Mouse (Mus musculus): Measurements from ENCODE around the gene Cxcl10. TPM values are rescaled to one million over a fixed set of nuclear protein-coding genes. Genes with fewer than 3 reads are reported as not detected.

Cxcl10 gene
- polyA plus RNA-seq, 1 experiment from 2014 or later = 0.74 TPM

DNA sequence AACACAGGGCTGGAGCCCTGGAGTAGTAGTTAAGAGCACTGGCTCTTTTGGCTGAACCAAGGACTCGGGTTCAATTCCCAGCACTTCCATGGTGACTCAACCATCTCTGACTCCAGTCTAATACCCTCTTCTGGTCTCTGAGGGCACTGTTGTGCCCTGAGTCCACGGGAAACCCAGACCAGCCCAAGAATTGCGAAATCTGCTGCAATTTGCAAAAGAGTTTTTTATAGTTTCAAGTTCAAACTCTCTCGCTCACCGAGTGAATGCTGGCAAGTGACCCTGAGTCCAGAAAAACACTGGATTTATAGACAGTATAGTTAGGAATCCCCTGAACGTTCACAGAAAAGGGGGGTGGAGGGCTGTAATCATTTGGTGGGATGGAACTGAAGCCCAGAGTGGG lies 21.7 kb upstream of the Cxcl10 start:
- Histone ChIP-seq H3K36me3 (ENCODE audit: control insufficient read depth, insufficient read depth, low read length) (no peaks in the 10 kb centered on the region), H3K9me3 (ENCODE audit: control insufficient read depth, low read length) (no peaks in the 10 kb centered on the region), H3K27me3 (ENCODE audit: control insufficient read depth, insufficient read depth, low read length) (no peaks in the 10 kb centered on the region), H3K4me1 (ENCODE audit: control insufficient read depth in 2 of 2, insufficient read depth in 2 of 2, low read length in 2 of 2) (peaks cover 5% of the 10 kb centered on the region in 2 experiments; a peak in 2 of 4 replicates), H3K4me3 (ENCODE audit: control insufficient read depth in 1 of 2, insufficient read depth in 1 of 2, low read depth in 1 of 2, low read length in 2 of 2) (no peak overlapping the region), H3K9ac (ENCODE audit: low read length) (no peak overlapping the region), H3K4me2 (ENCODE audit: low read length) (no peak overlapping the region), H3K27ac (replicated peaks in 1 of 2; ENCODE audit: control insufficient read depth in 1 of 2, insufficient read depth in 1 of 2, low read depth in 2 of 2, low read length in 2 of 2) (no peak overlapping the region)
- 84% methylated on average over 6 of the region's 6 CpGs for WGBS
- no peak for ATAC-seq (ENCODE audit: insufficient number of reproducible peaks, insufficient read depth, low FRiP score, low read depth)

DNA sequence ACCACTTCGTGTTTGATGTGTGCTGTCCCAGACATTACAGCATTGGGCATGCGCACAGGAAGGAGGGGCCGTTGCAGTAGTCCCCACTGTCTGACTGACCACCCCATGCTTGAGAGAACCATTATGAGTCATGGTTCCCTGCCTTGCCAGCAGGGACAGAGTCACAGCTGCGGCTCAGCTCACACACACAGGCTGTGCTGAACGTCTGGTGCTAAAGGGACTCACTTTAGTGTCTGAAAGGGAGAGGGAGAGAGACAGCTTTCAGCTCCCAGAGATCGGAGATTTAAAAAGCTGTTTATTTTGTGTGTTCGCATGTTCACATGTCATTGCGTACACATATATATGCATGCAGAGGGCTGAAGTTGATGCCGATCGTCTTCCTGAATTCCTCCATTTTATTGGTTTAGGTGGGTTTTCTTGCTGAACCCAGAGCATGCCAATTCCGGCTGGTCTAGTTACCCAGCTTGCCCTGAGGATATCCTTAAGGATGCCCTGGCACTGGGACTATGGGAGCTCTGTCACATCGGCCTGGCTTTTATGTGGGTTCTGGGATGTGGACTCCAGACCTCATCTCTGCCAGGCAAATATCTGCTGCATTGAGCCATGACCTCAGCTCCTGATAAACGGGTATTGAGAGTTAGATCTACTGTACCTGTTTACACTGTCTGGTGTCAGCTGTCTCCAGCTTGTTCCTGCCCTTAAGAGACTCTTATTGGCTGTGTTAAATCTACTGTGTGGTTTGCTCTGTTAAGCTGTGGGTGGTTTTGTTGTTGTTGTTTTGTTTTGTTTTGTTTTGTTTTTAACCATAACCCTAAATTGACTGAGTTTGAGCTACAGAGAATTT lies 20.7 kb upstream of the Cxcl10 start:
- no peak overlapping the region for H3K4me2 ChIP-seq (ENCODE audit: low read length)
- no peak overlapping the region for H3K4me3 ChIP-seq (ENCODE audit: control insufficient read depth in 1 of 2, insufficient read depth in 1 of 2, low read depth in 1 of 2, low read length in 2 of 2)
- H3K27me3 ChIP-seq (ENCODE audit: control insufficient read depth, insufficient read depth, low read length) = no peaks in the 10 kb centered on the region
- no peak overlapping the region for H3K27ac ChIP-seq (replicated peaks in 1 of 2; ENCODE audit: control insufficient read depth in 1 of 2, insufficient read depth in 1 of 2, low read depth in 2 of 2, low read length in 2 of 2)
- ATAC-seq (ENCODE audit: insufficient number of reproducible peaks, insufficient read depth, low FRiP score, low read depth) = peak; percentile 47; the same call in 1 of the 2 replicates
- H3K9ac ChIP-seq (ENCODE audit: low read length) = no peak overlapping the region
- no peaks in the 10 kb centered on the region for H3K9me3 ChIP-seq (ENCODE audit: control insufficient read depth, low read length)
- H3K4me1 ChIP-seq (ENCODE audit: control insufficient read depth in 2 of 2, insufficient read depth in 2 of 2, low read length in 2 of 2) = peaks cover 5% of the 10 kb centered on the region in 2 experiments; a peak in 2 of 4 replicates
- WGBS = 60% methylated on average over 13 of the region's 13 CpGs
- no peaks in the 10 kb centered on the region for H3K36me3 ChIP-seq (ENCODE audit: control insufficient read depth, insufficient read depth, low read length)

DNA sequence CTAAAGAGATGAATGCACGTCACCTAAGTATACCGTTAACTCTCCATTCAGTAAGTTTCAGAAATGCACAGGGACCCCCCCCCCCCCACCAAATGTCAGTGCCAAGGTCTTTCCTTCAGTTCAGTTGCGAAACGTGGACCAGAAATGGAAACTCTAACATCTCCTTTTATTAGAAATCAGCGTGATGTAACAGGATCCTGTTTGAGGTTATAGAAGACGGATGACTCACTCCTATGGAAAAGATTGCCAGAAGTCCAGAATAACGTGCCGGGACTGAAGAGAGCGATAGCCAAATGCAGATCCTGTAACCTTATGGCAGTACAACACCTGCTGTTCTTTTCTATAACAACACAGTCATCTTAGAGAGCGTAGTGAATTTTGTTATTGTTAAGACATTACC lies 19.7 kb upstream of the Cxcl10 start:
- peaks cover 5% of the 10 kb centered on the region in 2 experiments; a peak in 2 of 4 replicates for H3K4me1 ChIP-seq (ENCODE audit: control insufficient read depth in 2 of 2, insufficient read depth in 2 of 2, low read length in 2 of 2)
- H3K9me3 ChIP-seq (ENCODE audit: control insufficient read depth, low read length) = no peaks in the 10 kb centered on the region
- no peak overlapping the region for H3K4me2 ChIP-seq (ENCODE audit: low read length)
- no peaks in the 10 kb centered on the region for H3K36me3 ChIP-seq (ENCODE audit: control insufficient read depth, insufficient read depth, low read length)
- peak overlapping the region in 1 of 2 experiments; percentile 61; a peak in 2 of 4 replicates for H3K27ac ChIP-seq (replicated peaks in 1 of 2; ENCODE audit: control insufficient read depth in 1 of 2, insufficient read depth in 1 of 2, low read depth in 2 of 2, low read length in 2 of 2)
- H3K27me3 ChIP-seq (ENCODE audit: control insufficient read depth, insufficient read depth, low read length) = no peaks in the 10 kb centered on the region
- H3K9ac ChIP-seq (ENCODE audit: low read length) = no peak overlapping the region
- H3K4me3 ChIP-seq (ENCODE audit: control insufficient read depth in 1 of 2, insufficient read depth in 1 of 2, low read depth in 1 of 2, low read length in 2 of 2) = no peak overlapping the region
- no peak for ATAC-seq (ENCODE audit: insufficient number of reproducible peaks, insufficient read depth, low FRiP score, low read depth)
- WGBS = 51% methylated on average over 10 of the region's 10 CpGs

DNA sequence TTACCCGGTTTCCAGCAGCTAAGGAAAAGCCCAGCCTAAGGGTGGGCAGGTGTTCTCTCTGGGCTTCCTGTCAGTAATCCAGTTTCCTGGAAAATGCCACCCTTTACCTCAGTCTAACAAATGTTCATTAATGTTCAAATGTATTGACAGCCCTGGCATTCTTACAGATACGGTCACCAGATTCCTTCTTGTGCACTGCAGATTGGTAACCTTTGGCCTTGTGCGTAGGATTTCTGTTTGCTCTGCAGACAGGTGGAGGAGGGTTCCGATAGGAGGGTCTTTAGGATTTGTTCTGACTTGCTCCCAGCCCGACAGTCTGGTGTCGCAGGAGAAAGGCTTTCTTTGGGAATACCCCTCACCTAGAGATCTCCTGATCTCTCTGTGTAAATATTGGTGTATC lies 17.9 kb upstream of the Cxcl10 start:
- WGBS = 67% methylated on average over 6 of the region's 6 CpGs
- Histone ChIP-seq H3K4me1 (ENCODE audit: control insufficient read depth in 2 of 2, insufficient read depth in 2 of 2, low read length in 2 of 2) (peaks cover 0 to 5% of the 10 kb centered on the region in 2 experiments; a peak in 2 of 4 replicates), H3K4me2 (ENCODE audit: low read length) (no peak overlapping the region), H3K9me3 (ENCODE audit: control insufficient read depth, low read length) (no peaks in the 10 kb centered on the region), H3K27ac (replicated peaks in 1 of 2; ENCODE audit: control insufficient read depth in 1 of 2, insufficient read depth in 1 of 2, low read depth in 2 of 2, low read length in 2 of 2) (no peak overlapping the region), H3K4me3 (ENCODE audit: control insufficient read depth in 1 of 2, insufficient read depth in 1 of 2, low read depth in 1 of 2, low read length in 2 of 2) (no peak overlapping the region), H3K27me3 (ENCODE audit: control insufficient read depth, insufficient read depth, low read length) (no peaks in the 10 kb centered on the region), H3K36me3 (ENCODE audit: control insufficient read depth, insufficient read depth, low read length) (no peaks in the 10 kb centered on the region), H3K9ac (ENCODE audit: low read length) (no peak overlapping the region)
- no peak for ATAC-seq (ENCODE audit: insufficient number of reproducible peaks, insufficient read depth, low FRiP score, low read depth)

DNA sequence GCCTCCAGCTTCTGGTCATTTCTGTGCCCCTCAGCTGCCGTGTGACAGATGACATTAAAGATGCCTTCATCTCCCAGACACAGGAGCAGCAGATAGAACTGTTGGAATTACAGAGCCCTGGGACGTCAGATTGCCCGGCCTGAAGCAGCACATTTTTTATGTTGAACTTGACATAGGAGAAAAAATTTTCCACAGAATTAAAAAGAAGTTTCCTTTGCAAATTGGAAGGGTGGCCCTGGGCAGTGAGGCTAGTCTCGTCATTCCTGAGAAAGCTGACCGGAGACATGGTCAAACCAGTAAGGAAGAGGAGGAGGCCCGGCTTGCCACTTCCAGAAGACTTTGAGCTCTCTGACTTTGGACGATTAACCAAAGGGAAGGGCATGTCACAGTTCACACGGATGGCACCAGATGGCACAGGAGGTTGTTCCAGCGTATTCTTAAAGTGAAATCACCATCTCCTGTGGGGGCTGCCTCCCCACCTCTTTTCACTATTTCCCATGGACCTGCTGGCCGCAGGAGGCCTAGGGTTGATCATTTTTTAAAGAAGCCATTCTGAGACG lies 16.5 kb upstream of the Cxcl10 start:
- H3K9me3 ChIP-seq (ENCODE audit: control insufficient read depth, low read length) = no peaks in the 10 kb centered on the region
- no peak overlapping the region for H3K9ac ChIP-seq (ENCODE audit: low read length)
- WGBS = 75% methylated on average over 11 of the region's 11 CpGs
- H3K4me2 ChIP-seq (ENCODE audit: low read length) = no peak overlapping the region
- no peaks in the 10 kb centered on the region for H3K27me3 ChIP-seq (ENCODE audit: control insufficient read depth, insufficient read depth, low read length)
- no peak for ATAC-seq (ENCODE audit: insufficient number of reproducible peaks, insufficient read depth, low FRiP score, low read depth)
- H3K4me1 ChIP-seq (ENCODE audit: control insufficient read depth in 2 of 2, insufficient read depth in 2 of 2, low read length in 2 of 2) = peaks cover 0 to 5% of the 10 kb centered on the region in 2 experiments; a peak in 2 of 4 replicates
- H3K4me3 ChIP-seq (ENCODE audit: control insufficient read depth in 1 of 2, insufficient read depth in 1 of 2, low read depth in 1 of 2, low read length in 2 of 2) = no peak overlapping the region
- H3K27ac ChIP-seq (replicated peaks in 1 of 2; ENCODE audit: control insufficient read depth in 1 of 2, insufficient read depth in 1 of 2, low read depth in 2 of 2, low read length in 2 of 2) = no peak overlapping the region
- no peaks in the 10 kb centered on the region for H3K36me3 ChIP-seq (ENCODE audit: control insufficient read depth, insufficient read depth, low read length)

DNA sequence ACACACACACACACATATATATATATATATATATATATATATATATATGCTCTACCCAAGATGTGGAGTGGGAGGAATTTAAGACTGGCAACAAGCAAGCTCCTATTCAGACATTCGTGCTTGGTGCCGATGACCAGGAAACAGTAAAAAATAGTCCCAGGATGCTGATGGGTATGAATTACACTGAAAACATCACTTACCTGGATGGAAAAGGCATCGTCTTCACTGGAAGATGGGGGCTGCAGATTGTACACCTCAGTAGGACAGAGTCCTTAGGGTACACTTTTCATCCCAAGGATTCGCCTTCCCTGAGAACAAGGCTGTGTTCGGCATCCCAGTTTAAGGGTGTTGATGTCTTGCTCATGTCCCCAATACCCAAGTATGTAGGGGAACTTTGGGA lies 15.3 kb upstream of the Cxcl10 start:
- Histone ChIP-seq H3K9me3 (ENCODE audit: control insufficient read depth, low read length) (no peaks in the 10 kb centered on the region), H3K27me3 (ENCODE audit: control insufficient read depth, insufficient read depth, low read length) (no peaks in the 10 kb centered on the region), H3K4me1 (ENCODE audit: control insufficient read depth in 2 of 2, insufficient read depth in 2 of 2, low read length in 2 of 2) (no peaks in the 10 kb centered on the region; a peak in 2 of 4 replicates), H3K27ac (replicated peaks in 1 of 2; ENCODE audit: control insufficient read depth in 1 of 2, insufficient read depth in 1 of 2, low read depth in 2 of 2, low read length in 2 of 2) (no peak overlapping the region), H3K4me2 (ENCODE audit: low read length) (no peak overlapping the region), H3K9ac (ENCODE audit: low read length) (no peak overlapping the region), H3K36me3 (ENCODE audit: control insufficient read depth, insufficient read depth, low read length) (no peaks in the 10 kb centered on the region), H3K4me3 (ENCODE audit: control insufficient read depth in 1 of 2, insufficient read depth in 1 of 2, low read depth in 1 of 2, low read length in 2 of 2) (no peak overlapping the region)
- ATAC-seq (ENCODE audit: insufficient number of reproducible peaks, insufficient read depth, low FRiP score, low read depth) = no peak
- WGBS = 89% methylated on average over 5 of the region's 5 CpGs

DNA sequence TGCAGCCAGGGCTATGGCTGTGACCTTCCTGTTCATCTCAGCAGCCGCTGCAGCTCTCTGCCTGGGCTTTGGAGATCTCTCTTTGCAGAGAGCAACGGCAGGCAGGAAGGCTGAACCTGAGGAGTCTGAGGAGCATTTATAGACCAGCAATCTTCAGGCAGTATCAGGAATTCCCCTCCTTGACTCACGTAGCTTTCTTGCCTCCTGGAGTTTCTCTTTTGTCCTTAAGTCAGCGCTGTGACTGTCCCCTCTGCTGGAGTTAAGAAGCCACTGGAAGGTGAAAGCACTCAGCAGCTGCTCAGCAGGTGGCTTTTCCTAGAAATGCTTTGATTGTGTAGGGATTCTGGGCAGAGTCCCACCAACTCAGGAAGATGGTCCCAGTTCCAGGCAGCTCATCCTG lies 14.5 kb upstream of the Cxcl10 start:
- 8% methylated on average over 4 of the region's 4 CpGs for WGBS
- no peak overlapping the region for H3K27ac ChIP-seq (replicated peaks in 1 of 2; ENCODE audit: control insufficient read depth in 1 of 2, insufficient read depth in 1 of 2, low read depth in 2 of 2, low read length in 2 of 2)
- no peaks in the 10 kb centered on the region; a peak in 1 of 4 replicates for H3K4me1 ChIP-seq (ENCODE audit: control insufficient read depth in 2 of 2, insufficient read depth in 2 of 2, low read length in 2 of 2)
- no peak overlapping the region for H3K4me2 ChIP-seq (ENCODE audit: low read length)
- no peaks in the 10 kb centered on the region for H3K27me3 ChIP-seq (ENCODE audit: control insufficient read depth, insufficient read depth, low read length)
- no peak overlapping the region for H3K9ac ChIP-seq (ENCODE audit: low read length)
- no peak for ATAC-seq (ENCODE audit: insufficient number of reproducible peaks, insufficient read depth, low FRiP score, low read depth)
- H3K9me3 ChIP-seq (ENCODE audit: control insufficient read depth, low read length) = no peaks in the 10 kb centered on the region
- H3K4me3 ChIP-seq (ENCODE audit: control insufficient read depth in 1 of 2, insufficient read depth in 1 of 2, low read depth in 1 of 2, low read length in 2 of 2) = no peak overlapping the region
- no peaks in the 10 kb centered on the region for H3K36me3 ChIP-seq (ENCODE audit: control insufficient read depth, insufficient read depth, low read length)
